Mouse (Mus musculus) liver, embryonic 14.5 days (tissue): ENCODE measurements around the gene Cwc27.

Experiments
- CTCF ChIP-seq: IDR thresholded peaks from 2 replicates; pipeline ENCODE4 v1.5.1; 2016; ENCODE audit warnings: antibody characterized with exemption, low read depth, control low read depth
- EP300 ChIP-seq: IDR thresholded peaks from 2 replicates; pipeline ENCODE4 v1.6.1; 2016; ENCODE audit warnings: antibody characterized with exemption, low read depth

- TF ChIP-seq CTCF, result no peak
- no peak for TF ChIP-seq EP300
Observed at GRCm38 (mm10) chr13:104799566-104800182, 17.3 kb downstream of the Cwc27 start.
